Mouse (Mus musculus): ENCODE results near the gene Lrrfip1.

DNA sequence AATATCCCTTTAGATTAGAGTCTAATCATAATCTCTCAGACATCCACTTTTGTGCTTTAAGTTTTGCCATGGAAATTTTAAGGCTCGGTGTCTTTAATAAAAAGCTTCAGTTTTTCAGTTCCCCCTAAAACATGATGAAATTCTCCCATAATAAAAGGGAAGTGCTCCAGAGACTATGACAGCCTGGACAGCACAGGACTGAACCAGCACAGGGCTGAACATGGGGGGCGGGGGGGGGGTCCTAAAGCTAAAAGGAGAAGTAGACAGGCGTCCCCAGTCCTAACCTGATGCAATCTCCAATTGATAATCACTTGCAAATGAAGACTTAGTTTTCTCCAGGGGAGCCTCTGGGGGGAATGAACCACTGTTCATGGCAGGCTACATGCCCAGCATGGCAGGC lies 36.0 kb downstream of the Lrrfip1 start:
- no peak for TF ChIP-seq CTCF (IDR thresholded peaks at IDR 0.05; ENCODE audit: control insufficient read depth, insufficient read depth, insufficient read length)
- TF ChIP-seq FOSL1 (IDR thresholded peaks at IDR 0.05; ENCODE audit: insufficient read depth, low read length, poor library complexity, severe bottlenecking) = no peak

Data from C2C12 (cell line).